Mouse (Mus musculus) T-cell, adult 2 months (primary cell): ENCODE measurements at regions not wholly inside any gene's neighbourhood (a gene's known extent, or its start where the extent isn't known, plus 50 kb on each side); places are given as distances from the start of the nearest gene placed in this dataset.
"Not testable (repeated sequence)": the region's sequence is repeated elsewhere in the genome, so short reads cannot be mapped to it uniquely, and the experiment has no call there.

Experiments
- DNase-seq: peaks from one replicate; pipeline ENCODE4 v3.0.0; 2022; ENCODE audit warnings: low spot score

GRCm38 (mm10) chr8:126877039-126877365 is 68.6 kb downstream of the Tomm20 start:
- no peak for DNase-seq

- no peak for DNase-seq
Measured at GRCm38 (mm10) chr8:126876300-126877038, 69.2 kb downstream of the Tomm20 start.

GRCm38 (mm10) chr8:126875491-126876155 is 70.0 kb downstream of the Tomm20 start:
- no peak for DNase-seq

- DNase-seq = no peak
Measured at GRCm38 (mm10) chr8:126874846-126875245, 70.8 kb downstream of the Tomm20 start.

GRCm38 (mm10) chr8:126874126-126874730 is 71.4 kb downstream of the Tomm20 start:
- no peak for DNase-seq

- DNase-seq = no peak
Measured at GRCm38 (mm10) chr8:126873306-126873705, 72.3 kb downstream of the Tomm20 start.

GRCm38 (mm10) chr8:126872574-126872973 is 73.1 kb downstream of the Tomm20 start:
- no peak for DNase-seq

- no peak for DNase-seq
Measured at GRCm38 (mm10) chr8:126872133-126872532, 73.5 kb downstream of the Tomm20 start.

GRCm38 (mm10) chr8:126869464-126869850 is 76.2 kb downstream of the Tomm20 start:
- no peak for DNase-seq

- DNase-seq = no peak
Measured at GRCm38 (mm10) chr8:126868831-126869463, 76.7 kb downstream of the Tomm20 start.

- DNase-seq = peak; percentile 87
Measured at GRCm38 (mm10) chr8:126867121-126867988, 78.3 kb downstream of the Tomm20 start.

- no peak for DNase-seq
Measured at GRCm38 (mm10) chr8:126864314-126864948, 81.2 kb downstream of the Tomm20 start.

GRCm38 (mm10) chr8:126863661-126864060 is 82.0 kb downstream of the Tomm20 start:
- DNase-seq = not testable (repeated sequence)

GRCm38 (mm10) chr8:126861754-126862153 is 83.9 kb downstream of the Tomm20 start:
- no peak for DNase-seq

- no peak for DNase-seq
Measured at GRCm38 (mm10) chr8:126860630-126861029, 85.0 kb downstream of the Tomm20 start.

- DNase-seq = no peak
Measured at GRCm38 (mm10) chr8:126859706-126860424, 85.8 kb downstream of the Tomm20 start.

GRCm38 (mm10) chr8:126857307-126858203 is 88.1 kb downstream of the Tomm20 start:
- no peak for DNase-seq

- DNase-seq = peak; percentile 74
Measured at GRCm38 (mm10) chr8:126855914-126856313, 89.7 kb downstream of the Tomm20 start.

- DNase-seq = no peak
Measured at GRCm38 (mm10) chr8:126855056-126855609, 90.5 kb downstream of the Tomm20 start.
